ENCODE assay signal across 15 mouse cellular contexts in the genomic region with DNA sequence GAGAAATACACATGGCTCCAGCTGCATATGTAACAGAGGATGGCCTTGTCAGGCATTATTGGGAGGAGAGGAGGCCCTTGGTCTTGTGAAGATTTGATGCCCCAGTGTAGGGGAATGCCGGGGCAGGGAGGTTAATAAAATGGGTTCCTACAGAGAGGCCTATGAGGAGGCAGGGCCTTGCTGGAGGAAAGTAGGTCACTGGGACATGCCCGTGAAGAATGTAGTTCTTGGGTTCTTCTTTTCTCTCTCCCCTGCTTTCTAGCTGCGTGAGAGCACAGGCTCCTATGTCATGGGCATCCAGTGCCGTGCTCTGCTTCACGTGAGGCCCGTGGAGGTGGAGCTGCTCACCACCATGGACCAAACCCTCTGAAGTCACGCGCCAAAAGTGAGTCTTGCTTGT. TPM values are rescaled to one million over a fixed set of nuclear protein-coding genes. Genes with fewer than 3 reads are reported as not detected.
DNase-seq lines count a peak whose midpoint lies in the region; ATAC-seq lines count a peak whose summit lies in the region.
"Had no signal": no experiment of that assay in that cellular context is flagged by ENCODE, and none has a peak within 500 bp of the region (broad histone marks: within the 10 kb centered on the region; RNA-seq: fewer than 3 reads in every experiment).

No protein-coding gene starts in this region.

- no peak overlapping the region for H3K27ac ChIP-seq in forebrain, embryonic 16.5 days (ENCODE audit: low read length)
- H3K27ac ChIP-seq: embryonic facial prominence, embryonic 15.5 days; limb, embryonic 12.5 days had no signal

- no peak overlapping the region for H3K4me3 ChIP-seq in forebrain, embryonic 16.5 days (replicated peaks; ENCODE audit: low read length)
- H3K4me3 ChIP-seq: embryonic facial prominence, embryonic 15.5 days; limb, embryonic 12.5 days had no signal

- peaks cover 50% of the 10 kb centered on the region for H3K4me1 ChIP-seq in forebrain, embryonic 16.5 days (replicated peaks; ENCODE audit: control insufficient read depth, insufficient read depth, low read length)

- H3K27me3 ChIP-seq in forebrain, embryonic 16.5 days (replicated peaks; ENCODE audit: control insufficient read depth, insufficient read depth, low read length): no peaks in the 10 kb centered on the region
- H3K27me3 ChIP-seq: embryonic facial prominence, embryonic 15.5 days; limb, embryonic 12.5 days had no signal

- DNase-seq in heart, adult 11 months: peak; percentile 70
- DNase-seq in heart, postnatal 36 days: no peak
- peak; percentile 79 for DNase-seq in retina, postnatal 1 day
- no peak for DNase-seq in retina, embryonic 14.5 days (ENCODE audit: low spot score)
- no peak for DNase-seq in urinary bladder, postnatal 4 days (ENCODE audit: low spot score in 2 of 2)
- no peak for DNase-seq in lung, postnatal 4 days
- DNase-seq: cerebellum, adult 11 months; heart, postnatal 4 days; kidney, adult 2 months; kidney, postnatal 4 days; layer of hippocampus, postnatal 36 days; lung, adult 2 months had no signal

- WGBS in forebrain, embryonic 16.5 days: 57% methylated on average over 8 of the region's 8 CpGs

- H3K36me3 ChIP-seq in forebrain, embryonic 16.5 days (ENCODE audit: control insufficient read depth, insufficient read depth): no peaks in the 10 kb centered on the region
- H3K36me3 ChIP-seq: embryonic facial prominence, embryonic 15.5 days had no signal

- no peaks in the 10 kb centered on the region for H3K9me3 ChIP-seq in forebrain, embryonic 16.5 days (ENCODE audit: control insufficient read depth, low read length)
- H3K9me3 ChIP-seq: embryonic facial prominence, embryonic 15.5 days; limb, embryonic 12.5 days had no signal

- intact Hi-C loops in heart, postnatal 36 days (cut with DNase I): no loop called here

- ATAC-seq in forebrain, embryonic 16.5 days: no peak

- H3K4me2 ChIP-seq in forebrain, embryonic 16.5 days (ENCODE audit: low read length): peak overlapping the region; percentile 1
- H3K4me2 ChIP-seq: embryonic facial prominence, embryonic 15.5 days; limb, embryonic 12.5 days had no signal

- no peak overlapping the region for H3K9ac ChIP-seq in forebrain, embryonic 16.5 days (replicated peaks; ENCODE audit: low read depth, low read length)
- H3K9ac ChIP-seq: embryonic facial prominence, embryonic 15.5 days; limb, embryonic 12.5 days had no signal

RNA-seq across cellular contexts. Expression of a gene that starts 9.5 kb away (rescaled TPM):
- total RNA-seq in heart, postnatal 36 days (2021): 10 to 100 TPM; 13.3 to 16.2 TPM
- polyA plus RNA-seq in forebrain, embryonic 16.5 days (2015; fragmentation: Nextera tagmentation; extraction: Ambion mirVana): 11.9 and 12.3 TPM in 2 replicates

Comparison
In these comparisons a context has a peak if more than half of its experiments do, and no peak if none do; other contexts are left out.
1. DNase-seq: peak in heart, adult 11 months (single experiment) and retina, postnatal 1 day (single experiment); none in heart, postnatal 36 days (0 of 2), retina, embryonic 14.5 days (single experiment), urinary bladder, postnatal 4 days (0 of 2) and lung, postnatal 4 days (0 of 2).